In the genomic region with DNA sequence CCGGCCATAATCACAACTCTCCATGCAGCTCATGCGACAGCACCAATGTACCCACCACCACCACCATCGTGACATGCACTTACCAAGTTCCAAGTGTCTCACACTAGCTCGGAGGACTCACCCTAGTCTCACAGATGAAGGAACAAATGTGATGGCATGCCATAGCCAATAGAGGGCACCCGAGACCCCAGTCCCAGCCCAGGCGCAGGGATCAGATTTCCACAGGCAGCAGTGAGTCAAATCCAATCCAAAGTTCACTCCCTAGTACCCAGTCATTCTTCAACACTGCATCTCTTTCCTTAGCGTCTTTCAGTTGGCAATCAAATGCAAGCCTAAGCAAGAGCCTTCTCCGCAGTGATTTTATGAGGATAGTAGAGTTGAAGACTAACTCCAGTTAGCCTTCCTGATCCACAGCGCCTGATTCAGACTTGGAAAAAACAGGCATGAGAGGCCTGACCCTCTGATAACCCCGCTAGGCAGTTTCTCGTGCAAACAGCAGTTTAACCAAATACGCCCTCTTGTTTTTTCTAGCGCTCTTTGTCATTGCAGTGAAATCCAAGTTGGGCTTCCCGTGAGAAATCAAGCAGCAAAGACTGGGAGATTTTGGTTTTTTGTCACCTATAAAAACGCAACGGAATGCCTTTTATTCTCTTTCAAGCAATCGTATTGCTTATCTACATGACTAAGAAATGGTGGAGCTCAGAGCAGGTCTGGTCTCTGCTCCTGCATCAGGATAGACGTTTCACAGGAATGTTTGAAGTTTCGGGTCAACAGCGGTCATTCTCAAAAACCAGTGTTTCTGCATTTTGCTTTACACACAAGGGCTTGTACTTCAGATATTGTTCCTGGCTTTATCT, we compare ENCODE assay signal across 8 mouse cellular contexts. TPM values are rescaled to one million over a fixed set of nuclear protein-coding genes. Genes with fewer than 3 reads are reported as not detected.
DNase-seq lines count a peak whose midpoint lies in the region; ATAC-seq and TF ChIP-seq lines count a peak whose summit lies in the region.

No protein-coding gene starts in this region.

- intact Hi-C loops in gastrocnemius, adult 2 months (cut with DNase I) = no loop called here
- intact Hi-C loops in heart, postnatal 14 days (cut with DNase I) = loop anchor here (5.0 kb wide), 1 partner anchor 191 kb away; no protein-coding TSS in a partner anchor

- H3K27me3 ChIP-seq in embryonic facial prominence, embryonic 13.5 days = 0 out of 2 replicates have a peak, but pooled peaks cover 3% of the 10 kb centered on the region

- no peak overlapping the region for H3K27ac ChIP-seq in gastrocnemius, adult 2 months
- no peak overlapping the region for H3K27ac ChIP-seq in embryonic facial prominence, embryonic 13.5 days

- 28% methylated on average over 20 of the region's 20 CpGs for WGBS in embryonic facial prominence, embryonic 13.5 days

- H3K4me1 ChIP-seq in embryonic facial prominence, embryonic 13.5 days = peaks cover 6% of the 10 kb centered on the region; the same call in 1 of the 2 replicates

- ATAC-seq in embryonic facial prominence, embryonic 13.5 days (ENCODE audit: insufficient number of reproducible peaks, insufficient read depth, low FRiP score, low TSS enrichment, low read depth) = peak; percentile 48; the same call in 1 of the 2 replicates
- peak; percentile 81 for ATAC-seq in megakaryocyte progenitor cell, adult 5-6 weeks (replicated peaks; ENCODE audit: poor library complexity)

- DNase-seq in gastrocnemius, adult 2 months = peak; percentile 41
- no peak for DNase-seq in gastrocnemius, postnatal 25 days
- DNase-seq in MN1 (ENCODE audit: low spot score) = peak; percentile 42
- peak; percentile 45 to 57 for DNase-seq in heart, postnatal 14 days
- peak; percentile 67 to 73 for DNase-seq in kidney, postnatal 4 days
- DNase-seq in thymus, postnatal 25 days = peak; percentile 36

- no peak overlapping the region for H3K9ac ChIP-seq in embryonic facial prominence, embryonic 13.5 days

- no peak overlapping the region for H3K4me2 ChIP-seq in embryonic facial prominence, embryonic 13.5 days

- H3K4me3 ChIP-seq in gastrocnemius, adult 2 months = no peak overlapping the region
- H3K4me3 ChIP-seq in embryonic facial prominence, embryonic 13.5 days = no peak overlapping the region

- no peaks in the 10 kb centered on the region for H3K9me3 ChIP-seq in embryonic facial prominence, embryonic 13.5 days

- TF ChIP-seq CTCF in gastrocnemius, adult 2 months (IDR thresholded peaks at IDR 0.05) = peak; percentile 64

- H3K36me3 ChIP-seq in embryonic facial prominence, embryonic 13.5 days = no peaks in the 10 kb centered on the region

RNA-seq across cellular contexts. Expression of a gene that starts 8.6 kb away (rescaled TPM):
- 10 to 100 TPM; 13.9 to 15.3 TPM for total RNA-seq in gastrocnemius, adult 2 months (2021)
- 10 to 100 TPM; 12.8 to 13.1 TPM for total RNA-seq in gastrocnemius, postnatal 25 days (2021)
- polyA plus RNA-seq in embryonic facial prominence, embryonic 13.5 days (2015; fragmentation: Nextera tagmentation; extraction: Ambion mirVana) = 91.0 and 95.2 TPM in 2 replicates
- total RNA-seq in heart, postnatal 14 days (2021) = 10 to 100 TPM; 17.3 to 17.5 TPM
- 41.1 and 44.2 TPM in 2 replicates for total RNA-seq in megakaryocyte progenitor cell, adult 5-6 weeks (2015)
- 34.5 and 37.0 TPM in 2 replicates for total RNA-seq in megakaryocyte progenitor cell, adult 5-6 weeks (2017)
